Mouse (Mus musculus): ENCODE results near the gene Rimbp2. TPM values are rescaled to one million over a fixed set of nuclear protein-coding genes. Genes with fewer than 3 reads are reported as not detected.
"Not testable (repeated sequence)": the region's sequence is repeated elsewhere in the genome, so short reads cannot be mapped to it uniquely, and the experiment has no call there.

The Rimbp2 gene
- polyA plus RNA-seq, 1 experiment = not detected

DNA sequence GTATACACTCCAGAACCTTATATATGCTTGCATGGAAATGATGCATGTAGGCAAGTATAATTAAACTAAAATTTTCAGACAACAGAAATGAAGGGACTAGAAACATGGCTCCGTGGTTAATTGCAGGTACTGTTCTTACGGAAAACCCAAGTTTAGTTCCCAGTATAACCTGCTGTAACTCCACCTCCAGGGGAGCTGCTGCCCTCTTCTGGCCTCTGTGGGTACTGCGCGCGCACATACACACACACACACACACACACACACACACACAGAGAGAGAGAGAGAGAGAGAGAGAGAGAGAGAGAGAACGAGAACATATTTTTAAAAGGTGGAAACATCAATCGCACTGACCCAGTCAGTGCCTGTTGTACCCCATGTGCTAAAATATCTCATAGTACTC lies 25.7 kb upstream of the Rimbp2 start:
- H3K4me3 ChIP-seq (replicated peaks) = no peak overlapping the region
- peaks cover 4% of the 10 kb centered on the region for H3K36me3 ChIP-seq (ENCODE audit: control insufficient read depth)
- TF ChIP-seq TAL1 (IDR thresholded peaks at IDR 0.05; ENCODE audit: low read length) = no peak
- no peak for TF ChIP-seq GATA1 (IDR thresholded peaks at IDR 0.05; ENCODE audit: low read length)
- H3K9me3 ChIP-seq (ENCODE audit: control insufficient read depth, low read length) = peaks cover 13% of the 10 kb centered on the region
- no peaks in the 10 kb centered on the region for H3K27me3 ChIP-seq (ENCODE audit: control insufficient read depth)
- H3K4me1 ChIP-seq (ENCODE audit: control insufficient read depth) = peaks cover 4% of the 10 kb centered on the region

DNA sequence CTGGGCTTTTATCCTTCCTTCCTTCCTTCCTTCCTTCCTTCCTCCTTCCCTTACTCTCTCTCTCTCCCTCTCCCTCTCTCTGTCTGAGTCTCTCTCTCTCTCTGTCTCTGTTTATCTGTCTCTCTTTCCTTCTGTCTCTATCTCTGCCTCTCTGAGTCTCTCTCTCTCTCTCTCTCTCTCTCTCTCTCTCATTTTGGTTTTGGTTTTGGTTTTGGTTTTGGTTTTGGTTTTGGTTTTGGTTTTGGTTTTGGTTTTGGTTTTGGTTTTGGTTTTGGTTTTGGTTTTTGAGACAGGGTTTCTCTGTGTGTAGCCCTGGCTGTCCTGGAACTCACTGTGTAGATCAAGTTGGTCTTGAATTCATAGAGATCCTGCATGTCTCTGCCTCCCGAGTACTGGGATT lies 24.2 kb upstream of the Rimbp2 start:
- H3K4me3 ChIP-seq (replicated peaks); H3K27me3 ChIP-seq (ENCODE audit: control insufficient read depth); H3K36me3 ChIP-seq (ENCODE audit: control insufficient read depth); H3K4me1 ChIP-seq (ENCODE audit: control insufficient read depth): not testable (repeated sequence)
- H3K9me3 ChIP-seq (ENCODE audit: control insufficient read depth, low read length) = peaks cover 13% of the 10 kb centered on the region

DNA sequence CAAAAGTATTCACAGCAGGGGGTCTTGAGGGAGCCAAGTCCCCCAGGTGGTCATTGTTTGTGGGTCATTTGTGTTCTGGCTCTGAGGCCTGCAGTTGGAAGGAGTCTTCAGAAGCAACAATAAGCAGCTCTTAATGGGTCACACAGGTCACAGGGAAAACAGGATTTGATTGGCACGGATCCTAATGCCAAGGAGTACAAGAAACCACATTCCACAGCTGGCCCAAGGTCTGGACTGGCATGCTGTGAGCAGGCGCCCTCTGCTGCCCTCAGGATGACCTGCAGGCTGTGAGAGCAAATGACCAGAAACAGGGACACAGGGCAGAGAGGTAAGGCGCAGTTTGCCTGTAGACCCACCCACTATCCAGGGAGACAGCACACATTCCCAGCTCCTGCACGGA lies 23.0 kb upstream of the Rimbp2 start:
- peaks cover 13% of the 10 kb centered on the region for H3K9me3 ChIP-seq (ENCODE audit: control insufficient read depth, low read length)
- TF ChIP-seq TAL1 (IDR thresholded peaks at IDR 0.05; ENCODE audit: low read length) = no peak
- no peak for TF ChIP-seq GATA1 (IDR thresholded peaks at IDR 0.05; ENCODE audit: low read length)
- no peaks in the 10 kb centered on the region for H3K36me3 ChIP-seq (ENCODE audit: control insufficient read depth)
- no peaks in the 10 kb centered on the region; the same call in 1 of the 2 replicates for H3K27me3 ChIP-seq (ENCODE audit: control insufficient read depth)
- H3K4me1 ChIP-seq (ENCODE audit: control insufficient read depth) = no peaks in the 10 kb centered on the region
- no peak overlapping the region for H3K4me3 ChIP-seq (replicated peaks)

DNA sequence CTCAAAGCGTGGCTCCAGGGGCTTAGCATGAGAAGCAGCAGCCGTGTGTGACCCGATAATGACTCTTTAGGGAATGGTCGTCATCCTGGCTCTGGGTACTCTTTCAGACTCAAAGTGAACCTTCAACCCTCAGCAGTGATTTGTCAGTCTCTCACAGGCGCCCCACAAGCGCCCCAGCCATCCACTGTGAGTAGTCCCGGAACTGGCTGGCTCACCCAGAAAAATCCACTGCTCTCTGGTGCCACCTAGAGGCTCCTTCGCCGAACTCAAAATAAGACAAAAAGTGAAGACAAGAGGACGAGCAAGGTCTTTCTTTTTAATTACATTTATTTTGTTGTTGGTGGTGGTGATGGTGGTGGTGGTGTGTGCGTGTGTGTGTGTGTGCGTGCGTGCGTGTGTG lies 18.0 kb upstream of the Rimbp2 start:
- Histone ChIP-seq H3K9me3 (ENCODE audit: control insufficient read depth, low read length) (peaks cover 8% of the 10 kb centered on the region), H3K4me1 (ENCODE audit: control insufficient read depth) (peaks cover 2% of the 10 kb centered on the region), H3K27me3 (ENCODE audit: control insufficient read depth) (no peaks in the 10 kb centered on the region; the same call in 1 of the 2 replicates), H3K4me3 (replicated peaks) (no peak overlapping the region), H3K36me3 (ENCODE audit: control insufficient read depth) (no peaks in the 10 kb centered on the region)
- TF ChIP-seq TAL1 (IDR thresholded peaks at IDR 0.05; ENCODE audit: low read length) = no peak

DNA sequence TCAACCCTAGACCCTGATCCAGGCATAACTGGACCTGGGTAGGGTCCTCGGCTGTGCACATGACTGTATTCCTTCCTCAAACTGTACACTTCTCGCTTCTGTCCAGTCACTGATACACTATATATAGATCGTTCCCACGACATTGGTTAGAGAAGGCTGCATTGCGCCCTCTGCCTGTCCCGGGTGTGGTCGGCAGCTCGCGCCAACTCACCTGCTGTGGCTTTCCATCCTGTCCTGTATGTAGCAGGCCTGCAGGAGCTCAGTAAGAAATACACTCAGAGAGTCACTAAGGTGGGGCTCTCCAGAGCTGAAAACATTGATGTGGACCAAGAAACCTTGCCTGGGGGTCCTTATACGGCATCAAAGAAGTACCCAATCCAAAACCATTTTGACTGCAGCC lies 17.6 kb upstream of the Rimbp2 start:
- TF ChIP-seq TAL1 (IDR thresholded peaks at IDR 0.05; ENCODE audit: low read length) (no peak), GATA1 (IDR thresholded peaks at IDR 0.05; ENCODE audit: low read length) (no peak)
- H3K9me3 ChIP-seq (ENCODE audit: control insufficient read depth, low read length) = peaks cover 8% of the 10 kb centered on the region

DNA sequence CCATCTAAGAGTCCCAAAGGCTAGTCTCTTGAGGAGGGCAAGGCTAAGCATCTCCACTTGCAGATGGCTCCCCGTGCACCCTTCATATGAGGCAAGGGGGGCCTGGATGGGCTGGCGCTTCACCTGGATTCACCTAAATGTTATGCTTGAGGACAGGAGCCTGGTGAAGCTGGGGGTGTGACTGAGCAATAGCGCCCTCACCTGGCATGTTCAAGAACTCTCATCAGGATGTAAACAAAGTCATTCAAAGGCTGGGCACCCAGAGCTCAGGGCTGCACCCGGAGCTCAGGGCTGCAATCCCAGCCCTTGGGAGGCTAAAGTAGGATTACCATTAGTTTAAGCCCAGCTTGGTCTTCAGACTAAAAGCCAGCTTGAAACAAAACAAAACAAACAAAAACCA lies 11.1 kb upstream of the Rimbp2 start:
- H3K27me3 ChIP-seq (ENCODE audit: control insufficient read depth) = no peaks in the 10 kb centered on the region
- H3K4me1 ChIP-seq (ENCODE audit: control insufficient read depth) = no peaks in the 10 kb centered on the region
- H3K4me3 ChIP-seq (replicated peaks) = no peak overlapping the region
- TF ChIP-seq TAL1 (IDR thresholded peaks at IDR 0.05; ENCODE audit: low read length) (no peak), GATA1 (IDR thresholded peaks at IDR 0.05; ENCODE audit: low read length) (no peak)
- no peaks in the 10 kb centered on the region for H3K36me3 ChIP-seq (ENCODE audit: control insufficient read depth)
- peaks cover 22% of the 10 kb centered on the region for H3K9me3 ChIP-seq (ENCODE audit: control insufficient read depth, low read length)

More for the DNA sequence above, 17.6 kb upstream of the Rimbp2 start:
- Histone ChIP-seq H3K4me1 (ENCODE audit: control insufficient read depth) (peaks cover 2% of the 10 kb centered on the region), H3K27me3 (ENCODE audit: control insufficient read depth) (no peaks in the 10 kb centered on the region; the same call in 1 of the 2 replicates), H3K36me3 (ENCODE audit: control insufficient read depth) (no peaks in the 10 kb centered on the region), H3K4me3 (replicated peaks) (no peak overlapping the region)

DNA sequence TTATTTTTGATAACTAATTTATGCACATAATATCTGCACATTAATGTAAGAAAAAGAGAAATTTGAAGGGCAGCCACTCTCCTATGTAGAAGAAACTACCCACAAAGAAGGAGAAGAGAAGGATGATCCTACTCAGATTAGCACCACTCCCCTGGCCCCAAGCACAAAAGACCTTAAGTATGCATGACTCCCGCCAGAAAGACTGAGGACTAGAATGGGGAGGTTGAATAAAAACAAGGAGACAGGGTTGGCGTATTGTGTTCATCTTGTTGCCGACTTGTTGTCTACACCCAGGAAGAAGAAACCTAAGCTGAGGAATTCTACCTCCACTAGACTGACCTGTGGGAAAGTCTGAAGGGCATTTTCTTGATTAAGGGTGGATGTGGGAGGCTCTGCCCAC lies 5.6 kb upstream of the Rimbp2 start:
- Histone ChIP-seq H3K9me3 (ENCODE audit: control insufficient read depth, low read length) (peaks cover 22% of the 10 kb centered on the region), H3K36me3 (ENCODE audit: control insufficient read depth) (no peaks in the 10 kb centered on the region), H3K27me3 (ENCODE audit: control insufficient read depth) (no peaks in the 10 kb centered on the region), H3K4me1 (ENCODE audit: control insufficient read depth) (no peaks in the 10 kb centered on the region), H3K4me3 (replicated peaks) (no peak overlapping the region)
- no peak for TF ChIP-seq GATA1 (IDR thresholded peaks at IDR 0.05; ENCODE audit: low read length)
- TF ChIP-seq TAL1 (IDR thresholded peaks at IDR 0.05; ENCODE audit: low read length) = no peak

DNA sequence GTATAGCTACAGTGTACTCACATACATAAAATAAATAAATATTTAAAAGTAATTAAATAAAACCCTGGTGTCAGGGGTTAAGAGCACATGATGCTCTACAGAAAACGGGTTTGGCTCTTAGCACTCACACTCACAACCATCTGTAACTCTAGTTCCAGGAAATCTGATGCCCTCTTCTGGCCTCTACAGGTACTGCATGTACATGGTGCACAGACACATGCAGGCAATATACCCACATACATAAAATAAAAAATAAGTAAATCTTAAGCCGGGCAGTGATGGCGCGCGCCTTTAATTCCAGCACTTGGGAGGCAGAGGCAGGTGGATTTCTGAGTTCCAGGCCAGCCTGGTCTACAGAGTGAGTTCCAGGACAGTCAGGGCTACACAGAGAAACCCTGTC lies 1.1 kb upstream of the Rimbp2 start:
- peaks cover 14% of the 10 kb centered on the region for H3K27me3 ChIP-seq (ENCODE audit: control insufficient read depth)
- not testable (repeated sequence) for H3K9me3 ChIP-seq (ENCODE audit: control insufficient read depth, low read length); H3K4me3 ChIP-seq (replicated peaks); H3K4me1 ChIP-seq (ENCODE audit: control insufficient read depth); H3K36me3 ChIP-seq (ENCODE audit: control insufficient read depth)

DNA sequence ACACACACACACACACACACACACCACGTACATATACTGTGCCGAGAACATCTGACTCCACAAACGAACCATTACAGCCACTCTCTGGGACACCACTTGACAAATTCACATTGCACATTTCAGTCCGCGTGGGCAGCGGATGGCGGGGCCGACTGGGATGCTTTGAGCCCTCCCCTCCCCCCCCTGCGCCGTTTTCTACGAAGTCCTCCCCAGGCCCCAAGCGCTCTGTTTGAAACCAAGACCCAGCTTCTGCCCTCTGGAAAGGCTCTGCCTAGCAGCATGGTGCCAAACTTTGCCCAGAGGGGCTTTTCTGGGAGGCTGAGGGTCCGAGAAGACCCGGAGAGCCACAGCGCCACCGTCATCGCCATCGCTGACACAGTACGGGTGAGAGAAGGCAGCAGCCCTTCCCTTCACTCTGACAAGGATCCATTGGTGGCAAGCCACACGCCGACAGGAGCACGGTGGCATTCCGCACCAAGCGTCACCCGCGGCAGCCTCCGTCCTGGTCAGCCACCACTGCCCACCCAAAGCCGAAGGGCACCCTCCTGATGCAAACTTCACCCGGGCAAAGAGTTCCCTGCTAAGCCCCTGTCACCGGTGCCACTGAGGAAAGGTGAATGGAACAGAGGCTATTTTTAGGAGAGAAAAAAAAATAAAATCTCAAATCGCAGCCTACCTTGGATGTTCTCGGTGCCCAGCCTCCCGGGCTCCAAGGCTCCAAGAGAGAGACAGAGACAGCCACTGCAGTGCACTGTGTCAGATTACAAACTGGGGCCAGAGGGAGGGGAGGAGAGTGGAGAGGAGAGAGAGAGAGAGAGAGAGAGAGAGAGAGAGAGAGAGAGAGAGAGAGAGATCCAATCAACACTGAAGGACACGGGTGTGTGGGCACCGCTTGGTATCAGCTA lies 743 bp downstream of the Rimbp2 start:
- H3K9me3 ChIP-seq (ENCODE audit: control insufficient read depth, low read length) = peaks cover 4% of the 10 kb centered on the region
- TF ChIP-seq GATA1 (IDR thresholded peaks at IDR 0.05; ENCODE audit: low read length) (no peak), TAL1 (IDR thresholded peaks at IDR 0.05; ENCODE audit: low read length) (no peak)
- H3K4me3 ChIP-seq (replicated peaks) = no peak overlapping the region
- H3K4me1 ChIP-seq (ENCODE audit: control insufficient read depth) = no peaks in the 10 kb centered on the region; the same call in 1 of the 2 replicates
- H3K27me3 ChIP-seq (ENCODE audit: control insufficient read depth) = peaks cover 14% of the 10 kb centered on the region
- no peaks in the 10 kb centered on the region for H3K36me3 ChIP-seq (ENCODE audit: control insufficient read depth)

DNA sequence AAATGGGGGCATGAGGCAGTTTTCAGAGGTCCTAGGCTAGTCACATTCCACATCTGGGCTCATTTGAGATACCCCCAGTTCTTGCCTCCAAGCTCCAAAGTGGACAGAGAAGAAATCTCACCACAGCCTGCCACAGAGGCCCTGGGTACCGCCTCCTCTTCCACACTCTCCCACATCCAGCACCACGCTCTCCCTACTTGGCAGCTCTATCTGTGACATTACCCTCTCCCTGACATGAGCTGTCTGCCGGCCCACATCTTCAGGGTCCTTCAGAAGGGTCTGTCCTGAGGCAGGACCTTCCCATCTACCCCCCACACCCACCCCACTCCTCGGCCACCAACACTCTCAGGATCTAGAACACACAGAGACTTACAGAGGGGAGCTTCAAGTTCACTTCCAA lies 1.8 kb downstream of the Rimbp2 start:
- Histone ChIP-seq H3K4me3 (replicated peaks) (no peak overlapping the region), H3K27me3 (ENCODE audit: control insufficient read depth) (peaks cover 14% of the 10 kb centered on the region), H3K4me1 (ENCODE audit: control insufficient read depth) (no peaks in the 10 kb centered on the region; the same call in 1 of the 2 replicates), H3K36me3 (ENCODE audit: control insufficient read depth) (no peaks in the 10 kb centered on the region), H3K9me3 (ENCODE audit: control insufficient read depth, low read length) (peaks cover 12% of the 10 kb centered on the region)
- TF ChIP-seq GATA1 (IDR thresholded peaks at IDR 0.05; ENCODE audit: low read length) (no peak), TAL1 (IDR thresholded peaks at IDR 0.05; ENCODE audit: low read length) (no peak)
